Mouse (Mus musculus) small intestine, adult 2 months (tissue): ENCODE measurements around the gene Pdxp.

Experiments used
- CTCF ChIP-seq: fragments of 200-500 bp; IDR thresholded peaks from 2 replicates; pipeline ENCODE4 v1.5.1; 2012; ENCODE audit warnings: low read depth, mild to moderate bottlenecking, control low read depth, inconsistent platforms, low read length, moderate library complexity, mixed read lengths; ENCODE audit not compliant: insufficient replicate concordance, insufficient read length; ENCODE audit errors: extremely low read depth
- POLR2A ChIP-seq: fragments of 200-500 bp; IDR thresholded peaks from 2 replicates; pipeline ENCODE4 v1.6.1; 2012; ENCODE audit warnings: low read depth, mild to moderate bottlenecking, control low read depth, inconsistent platforms, low read length, moderate library complexity

DNA sequence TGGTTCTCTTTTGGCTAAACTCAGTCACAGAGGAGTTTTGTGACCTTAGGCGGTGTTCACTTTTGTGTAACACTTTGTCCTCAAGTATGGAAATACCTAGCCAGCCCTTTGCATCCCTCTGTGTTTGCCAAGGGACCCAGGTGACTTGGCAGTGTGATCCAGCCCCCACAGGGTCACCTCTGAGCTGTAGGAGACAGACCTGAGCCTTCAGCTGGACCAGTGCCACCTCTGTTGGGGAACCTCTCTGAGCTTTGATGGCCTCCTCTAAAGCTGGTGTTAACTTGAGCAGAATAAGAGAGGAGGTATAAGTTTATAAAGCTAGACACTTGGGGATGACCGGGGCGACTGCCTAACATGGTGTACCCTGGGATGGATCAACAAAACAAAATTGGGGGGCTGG lies 35.2 kb downstream of the Pdxp start:
- no peak for TF ChIP-seq POLR2A
- no peak for TF ChIP-seq CTCF
